Mouse (Mus musculus): ENCODE measurements around the gene Tmem30b.
"Not testable (repeated sequence)": the region's sequence is repeated elsewhere in the genome, so short reads cannot be mapped to it uniquely, and the experiment has no call there.

Tmem30b gene

DNA sequence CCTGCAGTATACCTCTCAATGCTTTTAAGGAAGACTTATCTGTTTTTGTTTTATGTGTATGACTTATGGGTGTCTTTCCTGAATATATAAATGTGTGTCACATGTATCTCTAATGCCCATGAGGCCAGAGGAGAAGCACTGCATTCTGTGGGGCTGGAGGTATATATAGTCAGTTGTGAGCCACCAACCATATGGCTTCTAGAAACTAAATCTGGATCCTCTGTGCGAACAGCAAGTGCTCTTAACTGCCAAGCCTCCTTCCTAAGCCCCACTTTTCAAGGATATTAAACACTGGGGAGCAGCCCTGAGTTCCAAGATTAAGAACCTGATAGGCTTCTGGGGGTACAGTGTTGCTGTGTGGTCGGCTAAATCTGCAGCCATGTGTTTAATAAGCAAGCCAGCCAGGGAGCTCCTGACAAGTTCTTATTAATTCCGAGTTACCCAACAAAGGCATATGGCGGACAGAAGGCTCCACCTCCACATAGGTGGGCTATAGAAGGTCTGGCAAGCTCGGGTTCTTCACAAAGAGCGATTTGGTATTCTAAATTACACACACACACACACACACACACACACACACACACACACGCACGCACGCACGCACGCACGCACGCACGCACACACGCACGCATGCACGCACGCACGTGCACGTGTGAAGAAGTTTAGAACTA, 12.5 kb upstream of the Tmem30b start:
- no peak for DNase-seq

DNA sequence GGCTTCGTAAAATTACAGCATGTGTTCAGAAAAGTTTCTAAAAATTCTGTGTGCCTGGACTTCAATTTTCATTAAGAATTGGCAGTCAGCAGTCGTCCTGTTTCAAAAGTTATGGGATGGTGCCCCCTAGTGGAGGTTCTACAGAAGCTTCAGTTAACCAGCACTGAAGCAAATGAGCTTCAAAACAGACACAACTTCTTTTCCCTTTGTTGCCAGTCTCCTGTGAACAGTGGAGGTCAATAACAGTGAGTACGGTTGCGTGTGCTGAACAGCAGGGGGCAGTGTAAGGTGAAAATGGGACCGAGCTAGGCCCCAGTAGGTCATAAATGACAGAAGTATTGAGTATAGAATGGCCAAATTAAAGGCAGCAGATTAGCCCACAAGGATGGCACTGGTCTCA, 8.0 kb upstream of the Tmem30b start:
- DNase-seq: peak; percentile 87 to 90

DNA sequence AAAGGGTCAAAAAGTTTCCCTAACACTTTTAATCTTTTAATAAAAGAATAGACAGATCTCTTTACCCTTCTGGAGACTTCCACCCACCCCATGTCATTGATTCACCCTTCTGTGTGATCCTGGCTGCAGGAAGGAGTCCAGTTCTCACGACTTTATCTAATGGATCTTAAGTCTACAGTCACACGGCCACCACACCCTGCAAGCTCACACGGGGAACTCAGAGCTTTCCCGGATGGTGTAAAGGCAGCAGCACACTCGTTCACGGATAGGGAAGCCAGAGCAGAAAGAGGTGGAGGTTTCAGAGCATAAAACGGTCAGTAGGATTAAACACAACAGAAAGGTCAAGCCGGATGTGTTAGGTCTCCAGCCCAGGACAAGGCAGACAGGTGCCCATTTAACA, 2.1 kb upstream of the Tmem30b start:
- no peak for DNase-seq

DNA sequence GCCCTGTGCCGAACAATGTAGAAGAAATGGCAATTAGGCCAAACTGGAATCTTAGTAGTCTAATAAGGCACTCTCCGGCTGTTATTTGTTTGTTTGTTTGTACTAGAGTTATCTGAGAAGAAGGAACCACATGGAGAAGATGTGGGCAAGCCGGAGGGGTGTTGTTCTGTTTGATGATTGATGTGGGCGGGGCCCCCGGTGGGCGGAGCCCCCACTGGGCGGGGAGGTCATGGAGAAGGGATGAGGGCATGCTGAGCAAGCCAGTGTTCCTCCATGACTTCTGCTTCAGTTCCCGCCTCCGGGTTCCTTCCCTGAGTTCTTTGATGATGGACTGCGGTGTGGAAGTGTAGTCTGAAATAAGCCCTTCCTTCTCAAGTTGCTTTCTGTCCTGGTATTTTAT, 1.5 kb upstream of the Tmem30b start:
- no peak for DNase-seq

DNA sequence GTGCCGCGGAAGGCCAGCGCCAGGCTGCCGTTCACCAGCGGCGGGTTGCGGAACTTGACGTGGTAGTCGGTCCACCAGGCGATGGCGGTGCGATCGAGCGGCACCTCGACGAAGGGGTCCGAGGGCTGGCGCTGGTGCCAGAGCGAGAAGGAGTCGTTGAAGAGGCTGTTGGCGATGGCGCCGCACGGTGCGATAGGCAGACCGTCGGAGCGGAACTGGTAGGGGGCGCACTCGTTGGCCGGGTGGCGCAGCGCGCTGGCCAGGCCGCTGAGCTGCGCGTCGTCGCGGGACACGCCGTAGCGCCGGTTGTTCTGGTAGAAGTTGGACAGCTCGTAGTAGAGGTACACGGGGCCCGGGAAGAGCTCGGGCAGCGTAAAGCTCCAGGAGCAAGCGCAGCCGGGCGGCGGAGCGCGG, 513 bp downstream of the Tmem30b start:
- DNase-seq: peak; percentile 54 to 57

DNA sequence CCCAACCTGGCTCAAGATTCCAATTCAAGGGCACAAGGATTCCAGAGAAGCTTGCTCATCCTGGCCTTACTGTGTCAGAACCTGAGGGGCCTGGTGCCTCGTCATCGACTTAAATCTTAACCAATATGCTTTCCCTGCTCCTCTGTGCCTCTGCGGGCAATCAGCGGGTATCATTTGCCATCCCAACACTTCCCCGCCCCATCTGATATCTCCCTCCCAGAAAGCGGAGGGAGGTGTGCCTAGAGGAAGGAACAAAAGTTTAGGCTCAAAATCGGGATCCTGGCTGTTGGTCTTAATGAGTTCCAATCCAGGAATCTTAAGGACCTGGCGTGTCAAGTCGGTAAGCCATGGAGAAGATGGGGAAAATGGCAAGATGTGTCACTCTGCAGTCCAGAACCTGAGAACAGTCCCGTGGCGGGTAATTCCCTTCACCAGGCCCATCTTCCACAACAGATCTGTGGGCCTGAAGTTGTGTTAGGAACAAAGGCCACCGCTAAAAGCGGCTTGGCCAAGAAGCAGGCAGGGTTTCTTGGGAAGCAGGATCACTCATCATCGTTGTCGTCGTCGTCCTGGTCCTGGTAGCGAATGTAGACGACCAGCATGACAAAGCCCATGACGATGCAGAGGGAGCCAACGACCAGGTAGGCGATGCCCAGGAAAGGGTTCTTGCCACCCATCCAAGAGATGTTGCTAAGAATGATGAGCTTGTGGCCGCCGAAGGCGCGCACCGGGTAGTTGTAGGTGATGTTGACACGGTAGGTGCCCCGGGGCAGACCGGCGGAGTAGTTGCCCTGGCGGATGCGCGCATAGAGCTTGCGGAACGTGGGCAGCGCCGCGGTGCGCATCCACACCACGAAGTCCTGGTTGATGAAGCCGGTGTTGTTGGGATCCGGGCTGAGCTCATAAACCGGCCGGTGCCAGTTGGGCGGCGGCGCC, 1.2 kb downstream of the Tmem30b start:
- DNase-seq: no peak

DNA sequence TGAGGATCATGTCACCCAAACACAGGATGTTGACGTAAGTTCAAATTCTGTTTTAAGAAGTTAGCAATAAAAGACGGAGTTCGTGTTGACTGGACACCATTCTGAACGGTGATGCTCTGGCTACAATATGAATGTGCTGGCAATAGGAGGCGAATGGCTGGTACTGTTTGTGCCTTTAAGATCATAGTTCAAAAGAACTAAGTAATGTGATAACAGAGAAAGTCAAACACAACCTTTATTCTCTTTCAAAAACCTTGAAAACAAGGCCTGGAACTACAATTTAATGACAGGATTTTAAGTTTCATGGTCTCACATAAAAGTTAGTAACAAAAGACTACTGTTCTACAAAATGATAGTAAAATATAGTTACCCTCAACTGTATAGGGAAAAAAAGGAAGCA, 3.0 kb downstream of the Tmem30b start:
- DNase-seq: no peak

DNA sequence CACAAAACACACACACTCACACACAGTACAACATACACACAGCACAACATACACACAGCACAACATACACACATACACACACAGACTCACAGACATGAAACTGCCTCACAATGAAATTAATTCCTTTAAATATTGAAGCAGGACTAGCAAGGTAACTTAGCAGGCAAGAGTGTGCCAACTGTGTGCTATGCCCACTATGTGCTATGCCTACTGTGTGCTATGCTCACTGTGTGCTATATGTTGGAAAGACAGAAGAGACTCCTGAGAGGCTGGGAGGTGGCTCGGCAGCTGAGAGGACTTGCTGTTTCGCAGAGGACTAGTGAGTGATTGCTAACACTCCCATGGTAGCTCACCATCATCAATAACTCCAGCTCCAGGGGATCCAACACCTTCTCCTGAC, 5.8 kb downstream of the Tmem30b start:
- no peak for DNase-seq

DNA sequence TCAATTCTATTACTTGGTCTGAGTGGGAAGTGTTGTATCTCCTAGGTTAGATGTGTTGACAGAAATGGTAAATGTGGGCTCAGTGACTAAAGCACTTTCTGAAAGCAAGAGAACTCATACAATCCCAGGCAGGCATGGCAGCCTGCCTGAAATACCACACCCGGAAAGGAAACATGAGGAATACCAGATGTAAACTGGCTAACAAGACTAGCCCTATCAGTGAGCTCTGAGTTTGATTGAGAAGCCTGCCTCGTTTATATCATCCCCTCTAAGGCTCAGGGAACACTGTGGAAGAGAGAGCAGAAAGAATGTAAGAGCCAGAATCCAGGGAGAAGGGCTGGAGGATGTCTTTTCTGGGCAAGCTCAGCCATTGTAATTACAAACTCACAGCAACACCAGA, 7.0 kb downstream of the Tmem30b start:
- DNase-seq: no peak

DNA sequence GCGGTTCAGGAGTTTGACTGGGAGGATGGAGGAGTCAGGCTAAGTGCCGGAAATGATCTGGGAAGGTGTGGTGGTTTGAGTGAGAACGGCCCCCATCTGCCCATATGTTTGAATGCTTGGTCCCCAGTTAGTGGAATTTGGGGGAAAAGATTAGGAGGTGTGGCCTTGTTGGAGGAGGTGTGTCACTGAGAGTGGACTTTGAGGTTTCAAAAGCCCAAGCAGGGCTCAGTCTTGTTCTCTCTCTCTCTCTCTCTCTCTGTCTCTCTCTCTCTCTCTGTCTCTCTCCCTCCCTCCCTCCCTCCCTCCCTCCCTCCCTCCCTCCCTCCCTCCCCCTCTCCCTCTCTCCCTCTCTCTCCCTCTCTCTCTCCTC, 8.1 kb downstream of the Tmem30b start:
- DNase-seq: not testable (repeated sequence)

DNA sequence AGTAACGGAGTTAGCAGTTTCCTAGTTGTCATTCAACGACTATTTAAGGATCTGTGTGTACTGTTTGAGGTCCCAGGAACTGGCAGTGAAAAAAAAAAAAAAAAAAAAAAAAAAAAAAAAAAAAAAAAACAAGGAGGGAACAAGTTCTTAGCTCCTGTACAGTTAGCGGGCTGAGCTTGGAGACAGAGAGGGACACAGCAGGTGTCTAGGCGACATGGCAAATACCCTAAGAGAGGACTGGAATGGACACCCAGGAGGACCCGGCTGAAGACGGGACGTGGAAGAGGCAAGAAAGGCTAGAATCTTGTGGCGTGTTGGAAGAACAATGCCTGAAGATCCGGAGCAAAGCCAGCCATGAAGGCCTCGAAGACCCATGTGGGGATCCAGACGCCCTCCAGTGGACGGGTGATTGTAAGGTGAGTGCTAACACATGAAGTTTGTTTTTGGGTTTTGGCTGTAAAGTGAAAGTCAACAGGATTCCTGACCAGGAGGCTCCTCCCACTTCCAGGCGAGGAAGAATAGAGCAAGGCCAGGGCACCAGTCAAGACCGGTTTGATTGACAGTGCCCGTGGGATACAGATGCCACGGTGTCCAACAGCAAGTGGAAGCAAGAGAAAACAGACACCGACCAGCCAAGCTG, 8.6 kb downstream of the Tmem30b start:
- DNase-seq: no peak

DNA sequence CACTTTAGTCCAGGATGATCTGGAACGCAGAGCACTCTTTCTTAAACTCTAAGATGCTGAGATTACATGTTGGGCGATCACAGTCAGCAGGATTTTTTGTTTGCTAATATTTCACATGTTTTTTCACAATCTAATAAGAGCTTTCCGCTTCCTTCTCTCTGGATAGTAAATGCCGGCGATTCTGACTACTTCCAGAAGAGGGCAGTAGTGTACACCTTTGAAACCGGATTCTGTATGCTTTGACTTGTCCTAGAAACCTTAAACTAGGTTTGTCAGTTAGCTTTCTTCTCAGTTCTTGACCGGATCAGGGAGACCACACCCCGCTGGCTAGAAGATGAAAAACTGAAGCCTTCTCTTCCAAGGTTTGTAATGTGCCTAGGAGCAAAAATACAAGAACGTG, 11.6 kb downstream of the Tmem30b start:
- DNase-seq: peak; percentile 73 to 80

DNA sequence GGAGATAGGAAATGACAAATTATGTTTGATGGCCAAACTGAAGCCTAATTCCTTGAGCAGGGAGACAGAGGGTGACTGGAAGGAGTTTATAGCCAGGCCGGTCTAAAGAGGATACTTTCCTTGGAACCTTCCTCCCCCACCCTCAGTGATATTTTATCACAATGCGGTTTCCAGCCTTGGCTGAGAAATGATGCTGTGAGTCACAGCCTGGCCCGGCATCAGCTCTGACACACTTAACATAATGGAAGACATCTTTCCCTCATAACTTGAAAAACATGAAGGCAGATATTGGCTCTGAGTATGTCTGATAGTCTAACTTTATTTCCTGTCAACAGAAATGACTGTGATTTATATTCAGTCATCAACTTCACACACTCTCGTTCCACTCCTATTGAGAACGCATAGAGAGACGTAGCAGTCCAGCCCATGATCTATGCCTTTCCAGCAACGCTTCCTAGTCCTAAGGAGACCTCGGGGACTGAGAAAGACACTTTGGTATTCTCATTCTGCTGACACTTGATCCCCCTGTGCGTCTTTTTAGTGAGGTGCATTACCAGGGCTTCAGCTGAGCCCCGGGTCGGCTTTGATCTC, 14.2 kb downstream of the Tmem30b start:
- no peak for DNase-seq

DNA sequence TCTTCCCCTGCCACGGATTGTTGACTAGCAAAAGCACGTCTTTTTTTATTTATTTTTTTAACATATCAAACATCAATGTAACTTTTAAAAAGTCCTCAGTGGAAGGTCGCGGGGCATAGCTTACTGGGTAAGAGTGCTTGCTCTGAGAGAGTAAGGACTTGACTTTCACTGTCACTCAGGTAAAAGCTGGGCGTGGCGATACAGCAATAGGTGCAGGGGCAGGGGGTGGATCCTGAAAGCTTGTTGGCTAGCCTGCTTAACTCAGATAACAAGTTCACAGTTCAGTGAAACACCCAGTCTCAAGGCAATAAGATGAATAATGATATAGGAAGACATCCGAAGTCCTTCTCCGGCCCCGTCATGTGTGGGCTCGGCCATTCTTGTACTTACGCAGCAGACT, 16.6 kb downstream of the Tmem30b start:
- no peak for DNase-seq

DNA sequence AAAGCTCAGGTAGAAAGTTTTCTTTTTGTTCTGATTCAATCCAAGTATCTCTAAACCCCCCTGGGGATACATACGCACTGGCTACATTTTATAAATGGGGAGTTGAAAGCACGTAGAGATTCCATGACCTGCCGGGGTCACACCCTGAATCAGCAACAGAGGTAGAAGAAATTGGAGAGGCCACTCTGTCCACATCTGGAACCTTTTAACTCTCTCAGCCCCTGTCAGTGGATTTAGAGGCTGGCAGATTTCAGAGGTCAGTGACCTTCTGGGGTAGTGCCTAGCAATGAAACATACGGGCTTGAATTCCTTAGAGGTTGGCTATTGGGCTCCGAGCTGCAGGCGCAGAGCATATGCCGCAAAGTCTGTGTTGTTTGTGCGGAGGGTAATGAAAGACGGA, 17.1 kb downstream of the Tmem30b start:
- DNase-seq: no peak

DNA sequence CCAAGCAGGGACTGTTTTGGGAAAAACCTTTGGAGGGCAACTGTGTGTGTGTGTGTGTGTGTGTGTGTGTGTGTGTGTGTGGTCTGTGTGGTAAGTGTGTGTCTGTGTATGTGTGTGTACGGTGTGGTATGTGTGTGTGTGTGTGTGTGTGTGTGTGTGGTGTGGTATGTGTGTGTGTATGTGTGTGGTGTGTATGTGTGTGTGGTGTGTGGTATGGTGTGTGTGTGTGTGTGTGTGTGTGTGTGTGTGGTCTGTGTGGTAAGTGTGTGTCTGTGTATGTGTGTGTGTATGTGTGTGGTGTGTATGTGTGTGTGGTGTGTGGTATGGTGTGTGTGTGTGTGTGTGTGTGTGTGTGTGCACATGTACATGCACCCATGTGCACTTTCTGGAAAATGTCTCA, 18.1 kb downstream of the Tmem30b start:
- not testable (repeated sequence) for DNase-seq

DNA sequence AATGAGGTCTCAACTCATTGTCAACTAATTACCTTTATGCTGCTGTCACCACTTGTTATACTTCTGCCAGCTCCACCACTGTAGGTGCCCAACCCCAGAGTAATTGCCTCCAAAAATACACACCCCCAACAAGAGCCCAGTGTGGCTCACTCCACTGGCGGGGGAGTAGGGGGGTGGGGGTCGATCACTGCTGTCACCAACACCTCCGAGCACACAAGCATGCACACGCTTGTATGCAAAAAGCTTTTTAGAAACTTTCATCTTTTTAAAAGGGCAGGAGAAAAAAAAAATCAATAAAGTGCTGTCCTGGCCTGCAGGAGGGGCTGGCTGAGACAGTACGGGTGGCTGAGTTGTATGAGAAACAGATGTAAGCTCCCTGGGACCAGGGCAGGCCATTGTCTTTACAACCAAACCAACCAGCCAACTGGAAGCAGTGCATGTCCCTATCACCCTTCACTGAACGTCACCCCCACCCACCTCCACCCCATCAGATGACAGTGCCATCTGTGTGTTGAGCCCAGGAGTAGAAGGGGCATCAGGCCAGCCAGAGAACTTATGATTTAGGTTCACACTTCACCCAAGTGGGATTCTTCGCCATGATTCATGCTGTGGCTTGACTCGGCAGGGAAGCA, 20.8 kb downstream of the Tmem30b start:
- DNase-seq: peak; percentile 15 to 26

DNA sequence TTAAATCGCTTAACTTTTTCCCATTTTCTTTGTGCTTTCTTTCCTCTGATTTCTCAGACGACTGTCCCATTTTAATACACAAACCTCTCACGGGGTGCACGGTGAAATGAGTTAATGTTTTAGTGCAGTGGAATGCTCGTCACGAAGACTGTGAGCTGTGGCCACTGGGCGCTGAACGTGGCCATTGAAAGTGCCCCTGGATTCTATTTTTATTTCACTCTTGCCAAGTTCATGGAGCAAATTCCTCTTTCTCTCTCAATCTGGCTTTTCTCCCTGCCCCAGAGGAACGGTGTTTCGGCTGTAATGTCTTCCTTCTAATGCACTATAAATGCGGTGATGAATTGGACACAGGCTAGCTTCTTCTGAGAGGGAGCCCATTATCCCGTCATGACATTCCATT, 23.1 kb downstream of the Tmem30b start:
- no peak for DNase-seq

DNA sequence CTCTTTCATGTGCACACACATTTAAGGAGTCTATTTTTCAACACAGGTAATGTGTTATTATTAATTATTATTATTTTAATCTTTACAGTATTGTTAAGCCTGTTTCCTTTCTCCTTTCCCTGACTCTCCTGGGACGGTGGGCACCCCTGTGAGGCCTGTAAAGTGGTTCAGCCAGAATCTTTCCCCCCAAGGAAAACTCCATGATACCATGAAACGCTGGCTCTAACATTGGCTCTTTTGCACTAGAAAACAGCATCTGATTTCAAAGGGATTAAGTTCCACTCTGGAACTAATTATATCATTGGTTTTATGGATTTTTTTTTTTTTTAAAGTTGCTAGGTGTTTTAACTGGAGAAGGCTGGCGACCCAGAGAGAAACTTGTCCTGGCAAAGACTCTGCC, 24.2 kb downstream of the Tmem30b start:
- no peak for DNase-seq

DNA sequence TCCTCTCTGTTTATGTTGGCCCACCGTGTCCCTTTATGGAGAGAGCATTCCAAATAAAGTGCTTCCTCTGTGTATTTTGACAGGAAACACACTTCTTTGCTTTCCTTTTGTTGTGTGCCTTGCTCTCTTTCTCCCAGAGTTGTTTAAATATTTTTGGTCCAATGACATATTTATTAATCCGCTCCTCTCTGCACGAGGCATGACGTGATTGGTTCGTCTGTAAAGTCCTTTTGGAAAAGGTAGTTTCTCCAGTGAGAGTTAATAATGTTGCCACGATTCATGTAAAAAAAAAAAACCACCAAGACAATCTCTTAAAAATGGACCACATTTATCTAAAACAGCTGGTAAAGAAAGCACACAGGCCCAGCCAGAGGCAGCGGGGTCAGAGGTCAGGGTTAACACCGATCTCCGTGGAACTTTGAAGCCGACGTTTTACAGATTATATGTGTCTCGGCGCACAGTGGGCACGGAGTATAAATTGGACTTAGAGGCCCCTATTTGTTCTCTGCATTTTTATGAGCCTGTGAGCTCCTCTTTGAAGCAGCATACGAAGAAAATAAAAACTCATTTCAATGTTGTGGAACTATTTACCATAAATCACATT, 24.9 kb downstream of the Tmem30b start:
- no peak for DNase-seq

DNA sequence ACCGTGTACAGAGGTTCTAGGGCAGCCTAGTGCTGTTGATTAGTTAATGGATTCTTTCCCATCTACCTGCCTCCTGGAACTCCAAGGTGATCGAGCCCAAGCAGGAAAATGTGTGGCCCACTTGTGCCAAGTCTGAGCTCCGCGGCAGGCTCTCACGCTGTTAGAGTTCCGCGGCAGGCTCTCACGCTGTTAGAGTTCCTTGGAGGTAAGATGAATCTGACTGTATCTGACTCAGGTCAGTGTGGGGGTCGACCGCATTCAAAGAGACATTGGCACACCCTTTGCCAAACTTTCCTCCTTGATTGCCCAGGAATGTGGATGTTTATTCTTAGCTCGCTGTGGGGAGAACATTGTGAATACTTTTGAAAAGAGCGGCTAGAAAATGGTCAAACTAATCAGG, 28.4 kb downstream of the Tmem30b start:
- DNase-seq: no peak

DNA sequence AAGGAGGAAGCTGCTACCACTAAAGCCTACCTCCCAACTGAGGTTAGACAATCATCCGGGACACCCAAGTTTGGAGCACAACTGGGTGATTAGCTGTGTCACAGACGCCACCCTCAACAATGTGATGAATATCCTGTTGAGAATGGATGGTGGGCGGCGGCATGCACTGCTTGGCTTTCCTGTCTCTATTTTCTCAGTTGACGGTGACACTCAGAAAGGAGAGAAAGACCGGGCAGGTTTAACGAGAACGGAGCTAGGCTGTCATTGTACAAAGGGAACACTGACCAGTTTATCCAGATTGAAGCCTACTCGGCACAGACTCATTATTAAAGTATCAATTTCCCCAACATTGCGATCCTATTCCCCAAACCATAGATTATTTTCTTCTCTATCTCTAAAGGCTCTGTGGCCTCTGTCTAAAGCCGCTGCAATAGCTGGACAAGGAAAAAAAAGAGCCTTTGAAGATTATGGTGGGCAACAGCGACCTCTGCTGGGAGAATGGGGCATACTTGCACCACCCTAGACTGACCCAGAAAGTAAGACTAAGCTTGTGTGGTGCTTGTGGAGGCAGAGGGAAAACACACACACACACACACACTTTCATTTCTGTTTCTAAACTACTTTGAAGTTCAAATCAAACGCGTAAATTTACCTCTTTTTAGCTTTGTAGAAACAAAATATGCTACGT, 29.0 kb downstream of the Tmem30b start:
- peak; percentile 84 to 88 for DNase-seq
